ENCODE assay signal across 7 mouse cellular contexts in genomic region chr4:128655446-128655845, GRCm38 (mm10). TPM values are rescaled to one million over a fixed set of nuclear protein-coding genes. Genes with fewer than 3 reads are reported as not detected.
DNase-seq lines count a peak whose midpoint lies in the region; ATAC-seq lines count a peak whose summit lies in the region.

No protein-coding gene starts in this region.

- peak overlapping the region; percentile 94 for H3K4me2 ChIP-seq in neural tube, embryonic 11.5 days (ENCODE audit: low read depth)
- peak overlapping the region; percentile 78 for H3K4me2 ChIP-seq in forebrain, embryonic 16.5 days (ENCODE audit: low read length)
- peak overlapping the region; percentile 95 for H3K4me2 ChIP-seq in liver, embryonic 11.5 days
- H3K4me2 ChIP-seq in stomach, embryonic 16.5 days (ENCODE audit: low read depth, low read length): peak overlapping the region; percentile 96

- H3K27ac ChIP-seq in neural tube, embryonic 11.5 days (ENCODE audit: low read depth, low read length): peak overlapping the region; percentile 60; the same call in 1 of the 2 replicates
- H3K27ac ChIP-seq in forebrain, embryonic 16.5 days (ENCODE audit: low read length): peak overlapping the region; percentile 63
- no peak overlapping the region for H3K27ac ChIP-seq in liver, embryonic 11.5 days (ENCODE audit: low read depth, low read length)
- H3K27ac ChIP-seq in stomach, embryonic 16.5 days (ENCODE audit: low read length): peak overlapping the region; percentile 60; the same call in 1 of the 2 replicates

- no peak for DNase-seq in neural tube, embryonic 11.5 days (ENCODE audit: low spot score)
- DNase-seq in neural tube, embryonic 10.5 days (ENCODE audit: extremely low spot score, low spot score): no peak
- no peak for DNase-seq in liver, embryonic 11.5 days (ENCODE audit: low spot score)
- no peak for DNase-seq in left cerebral cortex, adult 11 months (ENCODE audit: low spot score)
- no peak for DNase-seq in layer of hippocampus, adult 11-12 months (ENCODE audit: low spot score)

- H3K9ac ChIP-seq in neural tube, embryonic 11.5 days (ENCODE audit: low read length): peak overlapping the region; percentile 70
- peak overlapping the region; percentile 75 for H3K9ac ChIP-seq in forebrain, embryonic 16.5 days (replicated peaks; ENCODE audit: low read depth, low read length)
- H3K9ac ChIP-seq in liver, embryonic 11.5 days (ENCODE audit: low read depth, low read length): peak overlapping the region; percentile 71
- H3K9ac ChIP-seq in stomach, embryonic 16.5 days (ENCODE audit: low read length): peak overlapping the region; percentile 84

- H3K4me1 ChIP-seq in neural tube, embryonic 11.5 days (ENCODE audit: control insufficient read depth, insufficient read depth, low read length): peaks cover 20% of the 10 kb centered on the region
- peaks cover 24% of the 10 kb centered on the region for H3K4me1 ChIP-seq in forebrain, embryonic 16.5 days (replicated peaks; ENCODE audit: control insufficient read depth, insufficient read depth, low read length)
- H3K4me1 ChIP-seq in liver, embryonic 11.5 days (replicated peaks; ENCODE audit: control insufficient read depth, insufficient read depth, low read length): peaks cover 9% of the 10 kb centered on the region
- peaks cover 16% of the 10 kb centered on the region for H3K4me1 ChIP-seq in stomach, embryonic 16.5 days (ENCODE audit: control insufficient read depth, insufficient read depth, low read length)

- 2% methylated on average over 12 of the region's 12 CpGs for WGBS in neural tube, embryonic 11.5 days
- WGBS in forebrain, embryonic 16.5 days: 2% methylated on average over 12 of the region's 12 CpGs
- WGBS in liver, embryonic 11.5 days: 9% methylated on average over 12 of the region's 12 CpGs
- 6% methylated on average over 12 of the region's 12 CpGs for WGBS in stomach, embryonic 16.5 days

- peak overlapping the region; percentile 75 for H3K4me3 ChIP-seq in neural tube, embryonic 11.5 days (ENCODE audit: low read depth, low read length)
- peak overlapping the region; percentile 62 for H3K4me3 ChIP-seq in forebrain, embryonic 16.5 days (replicated peaks; ENCODE audit: low read length)
- peak overlapping the region; percentile 75 for H3K4me3 ChIP-seq in liver, embryonic 11.5 days (ENCODE audit: low read depth, low read length)
- peak overlapping the region; percentile 71 for H3K4me3 ChIP-seq in stomach, embryonic 16.5 days (replicated peaks; ENCODE audit: low read length)

- H3K9me3 ChIP-seq in neural tube, embryonic 11.5 days (ENCODE audit: control insufficient read depth, low read length): no peaks in the 10 kb centered on the region
- no peaks in the 10 kb centered on the region for H3K9me3 ChIP-seq in forebrain, embryonic 16.5 days (ENCODE audit: control insufficient read depth, low read length)
- no peaks in the 10 kb centered on the region for H3K9me3 ChIP-seq in liver, embryonic 11.5 days (ENCODE audit: control insufficient read depth, low read length)
- H3K9me3 ChIP-seq in stomach, embryonic 16.5 days (replicated peaks; ENCODE audit: control insufficient read depth, low read length): no peaks in the 10 kb centered on the region

- no peak for ATAC-seq in neural tube, embryonic 11.5 days (ENCODE audit: insufficient read depth, low FRiP score, low TSS enrichment)
- ATAC-seq in forebrain, embryonic 16.5 days: no peak
- ATAC-seq in liver, embryonic 11.5 days (replicated peaks; ENCODE audit: low FRiP score): no peak
- no peak for ATAC-seq in stomach, embryonic 16.5 days (ENCODE audit: insufficient read depth, low FRiP score)

- H3K36me3 ChIP-seq in neural tube, embryonic 11.5 days (ENCODE audit: control insufficient read depth, insufficient read depth, low read length): no peaks in the 10 kb centered on the region
- H3K36me3 ChIP-seq in forebrain, embryonic 16.5 days (ENCODE audit: control insufficient read depth, insufficient read depth): no peaks in the 10 kb centered on the region
- no peaks in the 10 kb centered on the region for H3K36me3 ChIP-seq in liver, embryonic 11.5 days (ENCODE audit: control insufficient read depth, insufficient read depth, low read length)
- no peaks in the 10 kb centered on the region for H3K36me3 ChIP-seq in stomach, embryonic 16.5 days (ENCODE audit: control insufficient read depth, insufficient read depth, low read length)

- no peaks in the 10 kb centered on the region for H3K27me3 ChIP-seq in neural tube, embryonic 11.5 days (ENCODE audit: control insufficient read depth, insufficient read depth, low read length)
- H3K27me3 ChIP-seq in forebrain, embryonic 16.5 days (replicated peaks; ENCODE audit: control insufficient read depth, insufficient read depth, low read length): no peaks in the 10 kb centered on the region; the same call in 1 of the 2 replicates
- peaks cover 3% of the 10 kb centered on the region; the same call in 1 of the 2 replicates for H3K27me3 ChIP-seq in liver, embryonic 11.5 days (replicated peaks; ENCODE audit: control insufficient read depth, insufficient read depth, low read length)
- H3K27me3 ChIP-seq in stomach, embryonic 16.5 days (ENCODE audit: control insufficient read depth, insufficient read depth, low read length): no peaks in the 10 kb centered on the region

RNA-seq across cellular contexts. Expression of gene Phc2, which starts 0.9 kb away (rescaled TPM):
- 109 and 123 TPM in 2 replicates for polyA plus RNA-seq in neural tube, embryonic 11.5 days (2014; fragmentation: Nextera tagmentation; extraction: Ambion mirVana)
- polyA plus RNA-seq in forebrain, embryonic 16.5 days (2015; fragmentation: Nextera tagmentation; extraction: Ambion mirVana): 33.2 and 34.9 TPM in 2 replicates
- polyA plus RNA-seq in liver, embryonic 11.5 days (2014; fragmentation: Nextera tagmentation; extraction: Ambion mirVana): 39.3 and 40.4 TPM in 2 replicates
- 12.7 TPM in 2 replicates for polyA plus RNA-seq in stomach, embryonic 16.5 days (2015; fragmentation: Nextera tagmentation; extraction: Ambion mirVana)

RNA-seq across cellular contexts. Expression of gene Tlr12, which starts 37.0 kb away (rescaled TPM):
- 0.23 and 0.66 TPM in 2 replicates for polyA plus RNA-seq in neural tube, embryonic 11.5 days (2014; fragmentation: Nextera tagmentation; extraction: Ambion mirVana)
- polyA plus RNA-seq in forebrain, embryonic 16.5 days (2015; fragmentation: Nextera tagmentation; extraction: Ambion mirVana): 1.6 and 3.0 TPM in 2 replicates
- polyA plus RNA-seq in liver, embryonic 11.5 days (2014; fragmentation: Nextera tagmentation; extraction: Ambion mirVana): 0.81 and 0.88 TPM in 2 replicates
- polyA plus RNA-seq in stomach, embryonic 16.5 days (2015; fragmentation: Nextera tagmentation; extraction: Ambion mirVana): 1.6 and 1.9 TPM in 2 replicates

RNA-seq across cellular contexts. Expression of gene Zscan20, which starts 45.5 kb away (rescaled TPM):
- polyA plus RNA-seq in neural tube, embryonic 11.5 days (2014; fragmentation: Nextera tagmentation; extraction: Ambion mirVana): 3.6 and 4.5 TPM in 2 replicates
- polyA plus RNA-seq in forebrain, embryonic 16.5 days (2015; fragmentation: Nextera tagmentation; extraction: Ambion mirVana): 5.8 and 7.6 TPM in 2 replicates
- 2.4 and 3.9 TPM in 2 replicates for polyA plus RNA-seq in liver, embryonic 11.5 days (2014; fragmentation: Nextera tagmentation; extraction: Ambion mirVana)
- 3.3 and 3.7 TPM in 2 replicates for polyA plus RNA-seq in stomach, embryonic 16.5 days (2015; fragmentation: Nextera tagmentation; extraction: Ambion mirVana)
